Mouse (Mus musculus) cerebellum, adult 11-12 months (tissue): ENCODE results near the gene Milr1.
"Not testable (repeated sequence)": the region's sequence is repeated elsewhere in the genome, so short reads cannot be mapped to it uniquely, and the experiment has no call there.

Experiments
- DNase-seq: peaks from one replicate; pipeline ENCODE4 v3.0.0; 2022

Gene Milr1

GRCm38 (mm10) chr11:106751039-106752018 lies at the start of gene Milr1:
Gene Milr1 (plus strand): TSS chr11:106751226.
- no peak for DNase-seq

GRCm38 (mm10) chr11:106701589-106701988 lies 49.4 kb upstream of the Milr1 start:
- no peak for DNase-seq

- no peak for DNase-seq
Measured at GRCm38 (mm10) chr11:106702584-106702983, 48.4 kb upstream of the Milr1 start.

GRCm38 (mm10) chr11:106703931-106704330 lies 47.1 kb upstream of the Milr1 start:
- no peak for DNase-seq

GRCm38 (mm10) chr11:106704399-106705111 lies 46.5 kb upstream of the Milr1 start:
- DNase-seq = no peak

GRCm38 (mm10) chr11:106706212-106706611 lies 44.8 kb upstream of the Milr1 start:
- no peak for DNase-seq

GRCm38 (mm10) chr11:106707085-106707484 lies 43.9 kb upstream of the Milr1 start:
- DNase-seq = no peak

- DNase-seq = no peak
Measured at GRCm38 (mm10) chr11:106707866-106708265, 43.2 kb upstream of the Milr1 start.

GRCm38 (mm10) chr11:106709227-106709985 lies 41.6 kb upstream of the Milr1 start:
- no peak for DNase-seq

- DNase-seq = no peak
Measured at GRCm38 (mm10) chr11:106710789-106711188, 40.2 kb upstream of the Milr1 start.

GRCm38 (mm10) chr11:106715066-106715465 lies 36.0 kb upstream of the Milr1 start:
- DNase-seq = no peak

GRCm38 (mm10) chr11:106716568-106716967 lies 34.5 kb upstream of the Milr1 start:
- DNase-seq = no peak

GRCm38 (mm10) chr11:106720379-106720778 lies 30.6 kb upstream of the Milr1 start:
- DNase-seq = no peak

- DNase-seq = no peak
Measured at GRCm38 (mm10) chr11:106722831-106723361, 28.1 kb upstream of the Milr1 start.

- no peak for DNase-seq
Measured at GRCm38 (mm10) chr11:106723611-106724125, 27.4 kb upstream of the Milr1 start.

GRCm38 (mm10) chr11:106724176-106724915 lies 26.7 kb upstream of the Milr1 start:
- no peak for DNase-seq

- DNase-seq = not testable (repeated sequence)
Measured at GRCm38 (mm10) chr11:106724916-106725235, 26.1 kb upstream of the Milr1 start.

GRCm38 (mm10) chr11:106727967-106728366 lies 23.1 kb upstream of the Milr1 start:
- no peak for DNase-seq

GRCm38 (mm10) chr11:106728402-106729366 lies 22.3 kb upstream of the Milr1 start:
- no peak for DNase-seq

- DNase-seq = no peak
Measured at GRCm38 (mm10) chr11:106729656-106730055, 21.4 kb upstream of the Milr1 start.

GRCm38 (mm10) chr11:106730714-106731113 lies 20.3 kb upstream of the Milr1 start:
- DNase-seq = no peak
